Mouse (Mus musculus): Measurements from ENCODE around the gene Lect2. TPM values are rescaled to one million over a fixed set of nuclear protein-coding genes. Genes with fewer than 3 reads are reported as not detected.

Gene Lect2
- polyA plus RNA-seq, 1 experiment from 2014 or later: not detected

Other genes starting within 250 kb of the Lect2 start
- gene Gm3045, start 121.9 kb downstream of the Lect2 start, polyA plus RNA-seq (2016; fragmentation: Nextera tagmentation; extraction: Ambion mirVana): not detected in 2 replicates
- gene Slc25a48, start 110.1 kb downstream of the Lect2 start, polyA plus RNA-seq (2016; fragmentation: Nextera tagmentation; extraction: Ambion mirVana): not detected in 2 replicates
- gene Il9, start 66.3 kb downstream of the Lect2 start, polyA plus RNA-seq (2016; fragmentation: Nextera tagmentation; extraction: Ambion mirVana): not detected in 2 replicates
- 1.4 and 1.6 TPM in 2 replicates for gene Fbxl21, start 26.0 kb downstream of the Lect2 start, polyA plus RNA-seq (2016; fragmentation: Nextera tagmentation; extraction: Ambion mirVana)
- 23.2 and 29.8 TPM in 2 replicates for gene Tgfbi, start 61.0 kb upstream of the Lect2 start, polyA plus RNA-seq (2016; fragmentation: Nextera tagmentation; extraction: Ambion mirVana)
- gene Smad5, start 154.5 kb upstream of the Lect2 start, polyA plus RNA-seq (2016; fragmentation: Nextera tagmentation; extraction: Ambion mirVana): 30.6 and 35.9 TPM in 2 replicates
- not detected in 2 replicates for gene Gm45623, start 205.3 kb upstream of the Lect2 start, polyA plus RNA-seq (2016; fragmentation: Nextera tagmentation; extraction: Ambion mirVana)